Mouse (Mus musculus) G1E (cell line): ENCODE data around the gene 2310050C09Rik.

Experiments
- CTCF ChIP-seq: IDR thresholded peaks from 2 replicates; pipeline ENCODE4 v1.5.1; 2012; ENCODE audit warnings: low read depth, low read length, inconsistent platforms, mixed read lengths
- GATA1 ChIP-seq: IDR thresholded peaks from 2 replicates; pipeline ENCODE4 v1.6.1; 2012; ENCODE audit warnings: borderline replicate concordance, low read length, inconsistent platforms, mixed read lengths
- POLR2AphosphoS5 ChIP-seq: IDR thresholded peaks from 2 replicates; pipeline ENCODE4 v1.6.1; 2012; ENCODE audit warnings: low read depth, low read length, inconsistent platforms; ENCODE audit not compliant: insufficient replicate concordance

GRCm38 (mm10) chr3:92870116-92870515, at the start of gene 2310050C09Rik:
- TF ChIP-seq CTCF: no peak
- no peak for TF ChIP-seq POLR2AphosphoS5
- no peak for TF ChIP-seq GATA1
